Mouse (Mus musculus): ENCODE measurements around the gene Slc43a3. TPM values are rescaled to one million over a fixed set of nuclear protein-coding genes. Genes with fewer than 3 reads are reported as not detected.

Slc43a3 gene
- polyA plus RNA-seq, 1 experiment = 4.9 TPM

DNA sequence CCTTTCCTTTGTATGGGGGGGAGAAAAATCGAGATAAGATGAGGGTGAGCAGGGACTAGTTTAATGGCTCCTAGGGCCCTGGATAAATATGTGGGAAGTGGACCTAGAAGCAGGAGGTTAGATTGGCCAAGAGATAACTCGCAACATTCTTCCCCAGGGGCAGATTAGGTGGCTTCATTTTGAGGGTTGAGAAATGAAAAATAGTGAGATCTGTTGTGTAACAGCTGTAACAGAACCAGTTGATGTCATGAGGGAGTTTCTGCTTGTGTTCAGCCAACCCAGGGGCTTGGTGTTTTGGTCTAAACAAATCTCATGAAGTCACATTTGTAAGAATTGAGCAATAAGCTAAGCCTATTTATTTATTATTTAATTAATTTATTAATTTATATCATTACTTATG is 5.0 kb downstream of the Slc43a3 start:
- Histone ChIP-seq H3K27me3 (ENCODE audit: control insufficient read depth, insufficient read depth, low read length, poor library complexity, severe bottlenecking) (no peaks in the 10 kb centered on the region), H3K9ac (ENCODE audit: low read depth, poor library complexity, severe bottlenecking) (no peak overlapping the region), H3K4me3 (ENCODE audit: low read depth, low read length) (no peak overlapping the region), H3K27ac (ENCODE audit: insufficient read depth, low read length) (no peak overlapping the region), H3K4me1 (ENCODE audit: control insufficient read depth, insufficient read depth, low read length) (no peaks in the 10 kb centered on the region), H3K9me3 (replicated peaks; ENCODE audit: control insufficient read depth, insufficient read depth, low read length, poor library complexity, severe bottlenecking) (no peaks in the 10 kb centered on the region), H3K36me3 (ENCODE audit: control insufficient read depth, insufficient read depth, low read length, poor library complexity, severe bottlenecking) (no peaks in the 10 kb centered on the region)
- TF ChIP-seq POLR2A (IDR thresholded peaks at IDR 0.05; ENCODE audit: insufficient read depth, low read length) (no peak), EP300 (IDR thresholded peaks at IDR 0.05; ENCODE audit: insufficient read depth, low read depth, low read length) (no peak), CTCF (IDR thresholded peaks at IDR 0.05; ENCODE audit: low read depth, low read length) (no peak)

DNA sequence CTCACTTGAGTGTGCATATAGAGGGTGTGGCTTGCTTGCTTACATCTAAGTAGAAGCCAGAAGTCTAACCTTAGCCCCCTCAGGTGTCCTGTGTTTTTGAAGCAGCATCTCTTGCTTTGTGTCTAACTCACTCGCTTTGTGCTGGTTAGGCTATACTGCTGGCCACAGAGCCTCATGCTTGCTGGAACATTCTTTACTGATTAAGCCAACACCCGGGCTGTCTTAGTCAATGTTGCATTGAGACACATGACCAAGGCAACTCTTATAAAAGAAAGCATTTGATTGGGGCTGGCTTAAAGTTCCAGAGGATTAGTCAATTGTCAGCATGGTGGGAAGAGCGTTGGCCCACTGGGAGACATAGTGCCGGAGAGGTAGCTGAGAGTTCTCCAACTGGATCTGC is 5.4 kb downstream of the Slc43a3 start:
- H3K27ac ChIP-seq (ENCODE audit: insufficient read depth, low read length) = no peak overlapping the region
- no peaks in the 10 kb centered on the region for H3K27me3 ChIP-seq (ENCODE audit: control insufficient read depth, insufficient read depth, low read length, poor library complexity, severe bottlenecking)
- H3K4me1 ChIP-seq (ENCODE audit: control insufficient read depth, insufficient read depth, low read length) = no peaks in the 10 kb centered on the region
- TF ChIP-seq EP300 (IDR thresholded peaks at IDR 0.05; ENCODE audit: insufficient read depth, low read depth, low read length) (no peak), POLR2A (IDR thresholded peaks at IDR 0.05; ENCODE audit: insufficient read depth, low read length) (no peak), CTCF (IDR thresholded peaks at IDR 0.05; ENCODE audit: low read depth, low read length) (no peak)
- H3K36me3 ChIP-seq (ENCODE audit: control insufficient read depth, insufficient read depth, low read length, poor library complexity, severe bottlenecking) = no peaks in the 10 kb centered on the region
- no peaks in the 10 kb centered on the region for H3K9me3 ChIP-seq (replicated peaks; ENCODE audit: control insufficient read depth, insufficient read depth, low read length, poor library complexity, severe bottlenecking)
- no peak overlapping the region for H3K4me3 ChIP-seq (ENCODE audit: low read depth, low read length)
- no peak overlapping the region for H3K9ac ChIP-seq (ENCODE audit: low read depth, poor library complexity, severe bottlenecking)

DNA sequence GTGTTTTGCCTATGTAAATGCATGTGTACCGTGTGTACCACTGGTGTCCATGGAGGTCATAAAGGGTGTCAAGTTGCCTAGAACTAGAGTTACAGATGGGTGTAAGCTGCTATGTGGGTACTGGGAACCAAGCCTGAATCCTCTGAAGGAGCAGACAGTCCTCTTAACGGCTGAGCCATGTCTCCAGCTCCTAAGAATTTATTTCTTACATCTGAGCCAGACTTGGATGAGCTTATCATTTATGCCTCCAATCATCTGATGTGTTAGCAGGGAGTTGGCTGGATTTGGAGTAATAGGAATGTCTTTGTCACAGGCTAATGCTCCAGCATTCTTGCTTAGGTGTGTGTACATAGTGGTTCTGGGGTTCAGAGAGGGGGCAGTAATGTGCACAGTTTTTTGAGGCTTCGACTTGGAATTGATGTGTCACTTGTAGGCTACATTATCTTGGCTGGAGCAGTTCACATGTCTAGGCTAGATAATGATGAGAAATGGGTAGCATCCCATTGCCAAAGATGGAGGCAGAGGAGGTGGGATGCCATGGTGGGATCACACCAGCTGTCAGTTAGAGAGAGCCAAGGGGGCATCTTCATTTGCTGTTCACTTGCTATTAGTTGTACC is 10.9 kb downstream of the Slc43a3 start:
- no peaks in the 10 kb centered on the region for H3K9me3 ChIP-seq (replicated peaks; ENCODE audit: control insufficient read depth, insufficient read depth, low read length, poor library complexity, severe bottlenecking)
- no peak overlapping the region for H3K4me3 ChIP-seq (ENCODE audit: low read depth, low read length)
- no peaks in the 10 kb centered on the region for H3K27me3 ChIP-seq (ENCODE audit: control insufficient read depth, insufficient read depth, low read length, poor library complexity, severe bottlenecking)
- H3K4me1 ChIP-seq (ENCODE audit: control insufficient read depth, insufficient read depth, low read length) = no peaks in the 10 kb centered on the region
- TF ChIP-seq CTCF (IDR thresholded peaks at IDR 0.05; ENCODE audit: low read depth, low read length) (no peak), POLR2A (IDR thresholded peaks at IDR 0.05; ENCODE audit: insufficient read depth, low read length) (no peak), EP300 (IDR thresholded peaks at IDR 0.05; ENCODE audit: insufficient read depth, low read depth, low read length) (no peak)
- H3K27ac ChIP-seq (ENCODE audit: insufficient read depth, low read length) = no peak overlapping the region
- no peak overlapping the region for H3K9ac ChIP-seq (ENCODE audit: low read depth, poor library complexity, severe bottlenecking)
- H3K36me3 ChIP-seq (ENCODE audit: control insufficient read depth, insufficient read depth, low read length, poor library complexity, severe bottlenecking) = no peaks in the 10 kb centered on the region

DNA sequence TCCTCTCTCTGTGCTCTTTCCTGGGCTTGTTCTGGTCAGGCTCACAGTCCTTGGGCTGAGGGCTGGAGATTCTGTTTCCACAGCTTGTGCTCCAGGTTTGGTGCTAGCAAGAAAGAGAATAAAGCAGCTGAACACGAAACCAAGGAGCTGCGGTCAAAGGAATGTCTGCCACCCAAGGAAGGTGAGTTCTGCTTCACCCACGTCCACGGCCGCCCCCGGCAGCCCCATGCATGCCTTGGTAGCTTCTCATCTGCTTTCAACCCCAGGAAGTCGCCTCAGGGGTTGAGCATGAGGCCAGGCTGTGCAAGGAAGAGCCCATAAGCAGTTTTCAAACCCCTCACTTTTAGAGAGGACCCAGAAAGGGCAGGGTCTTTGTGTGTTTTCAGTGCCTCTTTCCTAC is 11.9 kb downstream of the Slc43a3 start:
- H3K4me1 ChIP-seq (ENCODE audit: control insufficient read depth, insufficient read depth, low read length) = no peaks in the 10 kb centered on the region
- H3K27me3 ChIP-seq (ENCODE audit: control insufficient read depth, insufficient read depth, low read length, poor library complexity, severe bottlenecking) = no peaks in the 10 kb centered on the region; the same call in 1 of the 2 replicates
- no peaks in the 10 kb centered on the region for H3K9me3 ChIP-seq (replicated peaks; ENCODE audit: control insufficient read depth, insufficient read depth, low read length, poor library complexity, severe bottlenecking)
- TF ChIP-seq EP300 (IDR thresholded peaks at IDR 0.05; ENCODE audit: insufficient read depth, low read depth, low read length) (no peak), CTCF (IDR thresholded peaks at IDR 0.05; ENCODE audit: low read depth, low read length) (no peak), POLR2A (IDR thresholded peaks at IDR 0.05; ENCODE audit: insufficient read depth, low read length) (no peak)
- H3K36me3 ChIP-seq (ENCODE audit: control insufficient read depth, insufficient read depth, low read length, poor library complexity, severe bottlenecking) = no peaks in the 10 kb centered on the region
- H3K4me3 ChIP-seq (ENCODE audit: low read depth, low read length) = no peak overlapping the region
- no peak overlapping the region for H3K27ac ChIP-seq (ENCODE audit: insufficient read depth, low read length)
- H3K9ac ChIP-seq (ENCODE audit: low read depth, poor library complexity, severe bottlenecking) = no peak overlapping the region

DNA sequence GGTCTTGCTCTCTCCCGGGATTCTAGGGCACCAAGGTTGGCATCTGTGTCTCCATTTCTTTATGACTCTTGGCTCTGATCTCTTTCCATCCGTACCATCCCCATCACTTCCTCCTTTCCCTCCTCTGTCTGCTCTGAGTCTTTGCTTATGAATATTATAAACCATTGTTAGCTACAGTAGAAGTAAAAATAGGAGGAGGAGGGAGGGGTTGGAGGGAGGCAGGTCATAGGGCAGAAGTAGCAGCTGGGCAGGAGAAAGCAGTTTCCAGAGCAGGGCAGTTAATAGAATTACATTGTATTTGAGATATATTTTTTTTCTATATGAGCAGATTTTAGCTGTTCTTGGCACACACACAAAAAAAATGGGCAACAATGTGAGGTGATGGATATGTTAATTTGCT is 12.3 kb downstream of the Slc43a3 start:
- no peaks in the 10 kb centered on the region for H3K9me3 ChIP-seq (replicated peaks; ENCODE audit: control insufficient read depth, insufficient read depth, low read length, poor library complexity, severe bottlenecking)
- no peaks in the 10 kb centered on the region for H3K36me3 ChIP-seq (ENCODE audit: control insufficient read depth, insufficient read depth, low read length, poor library complexity, severe bottlenecking)
- TF ChIP-seq CTCF (IDR thresholded peaks at IDR 0.05; ENCODE audit: low read depth, low read length) (no peak), EP300 (IDR thresholded peaks at IDR 0.05; ENCODE audit: insufficient read depth, low read depth, low read length) (no peak), POLR2A (IDR thresholded peaks at IDR 0.05; ENCODE audit: insufficient read depth, low read length) (no peak)
- no peak overlapping the region for H3K27ac ChIP-seq (ENCODE audit: insufficient read depth, low read length)
- no peaks in the 10 kb centered on the region; the same call in 1 of the 2 replicates for H3K27me3 ChIP-seq (ENCODE audit: control insufficient read depth, insufficient read depth, low read length, poor library complexity, severe bottlenecking)
- H3K9ac ChIP-seq (ENCODE audit: low read depth, poor library complexity, severe bottlenecking) = no peak overlapping the region
- no peaks in the 10 kb centered on the region for H3K4me1 ChIP-seq (ENCODE audit: control insufficient read depth, insufficient read depth, low read length)
- no peak overlapping the region for H3K4me3 ChIP-seq (ENCODE audit: low read depth, low read length)

DNA sequence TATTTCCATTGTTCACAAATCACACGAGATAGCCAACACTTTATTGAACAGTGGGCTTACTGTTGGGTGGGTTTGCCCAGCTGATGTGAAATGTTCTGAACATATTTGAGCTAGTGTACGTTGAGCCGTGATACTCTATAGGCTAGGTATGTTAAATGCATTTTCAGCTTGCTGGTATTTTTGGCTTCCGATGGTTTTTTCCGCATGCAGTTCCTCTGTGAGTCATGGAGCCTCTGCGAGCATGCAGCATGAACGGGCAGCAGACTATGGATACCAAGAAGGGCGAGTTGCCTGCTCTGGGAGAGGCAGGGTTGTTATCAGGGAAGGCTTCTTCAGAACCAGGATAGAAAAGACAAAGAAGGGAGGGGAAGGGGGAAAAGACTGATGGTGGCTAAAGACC is 14.6 kb downstream of the Slc43a3 start:
- Histone ChIP-seq H3K4me3 (ENCODE audit: low read depth, low read length) (no peak overlapping the region), H3K27me3 (ENCODE audit: control insufficient read depth, insufficient read depth, low read length, poor library complexity, severe bottlenecking) (no peaks in the 10 kb centered on the region; the same call in 1 of the 2 replicates), H3K27ac (ENCODE audit: insufficient read depth, low read length) (no peak overlapping the region), H3K36me3 (ENCODE audit: control insufficient read depth, insufficient read depth, low read length, poor library complexity, severe bottlenecking) (no peaks in the 10 kb centered on the region), H3K9me3 (replicated peaks; ENCODE audit: control insufficient read depth, insufficient read depth, low read length, poor library complexity, severe bottlenecking) (no peaks in the 10 kb centered on the region), H3K9ac (ENCODE audit: low read depth, poor library complexity, severe bottlenecking) (no peak overlapping the region), H3K4me1 (ENCODE audit: control insufficient read depth, insufficient read depth, low read length) (no peaks in the 10 kb centered on the region)
- TF ChIP-seq EP300 (IDR thresholded peaks at IDR 0.05; ENCODE audit: insufficient read depth, low read depth, low read length) = no peak
- TF ChIP-seq POLR2A (IDR thresholded peaks at IDR 0.05; ENCODE audit: insufficient read depth, low read length) = no peak
- TF ChIP-seq CTCF (IDR thresholded peaks at IDR 0.05; ENCODE audit: low read depth, low read length) = no peak
